Mouse (Mus musculus): ENCODE data around the gene Dnm1. TPM values are rescaled to one million over a fixed set of nuclear protein-coding genes. Genes with fewer than 3 reads are reported as not detected.

Dnm1 gene
- polyA plus RNA-seq, 3 experiments from 2014 or later: not detected

DNA sequence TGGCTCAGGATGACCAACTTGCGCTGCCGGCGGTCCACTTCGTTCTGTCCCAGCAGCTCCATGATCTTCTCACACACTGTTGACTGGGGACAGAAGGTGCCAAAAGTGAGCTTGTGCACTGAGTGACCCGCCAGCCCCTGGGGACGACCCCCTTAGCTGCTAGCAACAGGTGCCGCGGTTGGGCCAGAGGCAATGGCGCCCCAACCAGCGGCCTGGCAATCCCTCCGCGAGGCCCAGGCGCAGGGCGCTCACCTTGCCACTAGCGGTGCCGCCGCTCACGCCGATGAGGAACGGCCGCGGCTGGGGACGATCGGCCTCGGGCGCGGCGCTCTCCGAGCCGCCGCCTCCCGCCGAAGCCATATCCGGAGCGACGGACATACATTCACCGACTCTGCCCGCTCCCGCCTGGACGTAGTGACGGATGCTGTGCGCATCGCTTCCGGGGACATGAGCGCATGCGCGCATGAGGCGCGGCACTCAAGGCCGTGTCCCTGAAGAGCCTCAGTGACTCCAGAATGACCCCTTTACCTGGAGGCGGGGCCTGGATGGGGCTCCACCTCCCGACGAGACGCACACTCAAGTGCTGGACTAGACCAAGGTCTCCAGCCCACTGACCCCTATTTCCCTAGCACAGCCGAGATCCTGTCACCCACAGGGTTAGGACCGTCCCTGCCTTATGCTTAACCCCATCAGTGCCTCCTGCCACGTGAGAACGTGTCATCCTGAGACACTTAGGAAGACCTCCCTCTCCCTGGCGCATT, 93.3 kb downstream of the Dnm1 start, which contains the start of gene Uck1:
Uck1 (minus strand) TSS at position 503 of the 761 bp plus-strand sequence.
- ATAC-seq: peak; percentile 95

GRCm38 (mm10) chr2:32258887-32259533, 94.1 kb downstream of the Dnm1 start:
- ATAC-seq: no peak

Other genes starting within 250 kb of the Dnm1 start
- 10 to 100 TPM; 33.6 to 40.3 (median 35.2) TPM for gene Prrc2b, start 202.3 kb downstream of the Dnm1 start, polyA plus RNA-seq (2017; shearing (Covaris generic))
- gene Pomt1, start 116.7 kb downstream of the Dnm1 start, polyA plus RNA-seq (2017; shearing (Covaris generic)): 1 to 10 TPM; 2.4 to 4.2 (median 3.0) TPM
- 10 to 100 TPM; 33.2 to 37.9 (median 36.2) TPM for gene Uck1, start 93.2 kb downstream of the Dnm1 start, polyA plus RNA-seq (2017; shearing (Covaris generic))
- gene Golga2, start 66.0 kb downstream of the Dnm1 start, polyA plus RNA-seq (2017; shearing (Covaris generic)): 10 to 100 TPM; 17.4 to 21.7 (median 21.4) TPM
- 100 to 1,000 TPM; 155 to 247 (median 208) TPM for gene Swi5, start 65.3 kb downstream of the Dnm1 start, polyA plus RNA-seq (2017; shearing (Covaris generic))
- 10 to 100 TPM; 52.5 to 84.8 (median 55.5) TPM for gene Ciz1, start 1.0 kb downstream of the Dnm1 start, polyA plus RNA-seq (2017; shearing (Covaris generic))
- gene 1110008P14Rik, start 28.6 kb upstream of the Dnm1 start, polyA plus RNA-seq (2017; shearing (Covaris generic)): 10 to 100 TPM; 43.1 to 73.3 (median 57.4) TPM
- under 1 TPM in 1 of 3 experiments, not detected in 2; 0.93 TPM for gene Lcn2, start 34.9 kb upstream of the Dnm1 start, polyA plus RNA-seq (2017; shearing (Covaris generic))
- gene Ptges2, start 42.6 kb upstream of the Dnm1 start, polyA plus RNA-seq (2017; shearing (Covaris generic)): under 1 TPM; 0.32 to 0.63 (median 0.44) TPM
- gene Naif1, start 97.1 kb upstream of the Dnm1 start, polyA plus RNA-seq (2017; shearing (Covaris generic)): 1 to 10 TPM; 4.6 to 6.0 (median 4.8) TPM
- gene Slc25a25, start 98.1 kb upstream of the Dnm1 start, polyA plus RNA-seq (2017; shearing (Covaris generic)): 1 to 10 TPM; 2.2 to 4.4 (median 4.3) TPM
- 10 to 100 TPM; 40.7 to 52.4 (median 50.7) TPM for gene Fam102a, start 182.0 kb upstream of the Dnm1 start, polyA plus RNA-seq (2017; shearing (Covaris generic))
- 100 to 1,000 TPM; 126 to 160 (median 144) TPM for gene Dpm2, start 217.5 kb upstream of the Dnm1 start, polyA plus RNA-seq (2017; shearing (Covaris generic))
- gene Pip5kl1, start 221.5 kb upstream of the Dnm1 start, polyA plus RNA-seq (2017; shearing (Covaris generic)): not detected
- under 1 TPM in 1 of 3 experiments, not detected in 2; 0.31 TPM for gene 9430097D07Rik, start 222.3 kb upstream of the Dnm1 start, polyA plus RNA-seq (2017; shearing (Covaris generic))
- gene St6galnac4, start 233.8 kb upstream of the Dnm1 start, polyA plus RNA-seq (2017; shearing (Covaris generic)): 10 to 100 TPM; 31.5 to 42.6 (median 33.5) TPM
- 1 to 10 TPM; 3.4 to 5.1 (median 4.3) TPM for gene St6galnac6, start 246.4 kb upstream of the Dnm1 start, polyA plus RNA-seq (2017; shearing (Covaris generic))

Measured in inflammation-experienced regulatory T-cells, adult 6 months (primary cell).